Mouse (Mus musculus) ES-E14 (cell line): Measurements from ENCODE around the gene Sox12.

Source experiments
- CHD2 ChIP-seq: IDR thresholded peaks from 2 replicates; pipeline ENCODE4 v1.6.1; 2014; ENCODE audit warnings: mild to moderate bottlenecking, low read depth, low read length, inconsistent platforms
- HCFC1 ChIP-seq: IDR thresholded peaks from 2 replicates; pipeline ENCODE4 v1.6.1; 2012; ENCODE audit warnings: low read length, inconsistent platforms, borderline replicate concordance; ENCODE audit not compliant: insufficient read depth

GRCm38 (mm10) chr2:152436983-152437860 lies 39.4 kb upstream of the Sox12 start:
- TF ChIP-seq CHD2 (no peak), HCFC1 (no peak)
